In the genomic region with DNA sequence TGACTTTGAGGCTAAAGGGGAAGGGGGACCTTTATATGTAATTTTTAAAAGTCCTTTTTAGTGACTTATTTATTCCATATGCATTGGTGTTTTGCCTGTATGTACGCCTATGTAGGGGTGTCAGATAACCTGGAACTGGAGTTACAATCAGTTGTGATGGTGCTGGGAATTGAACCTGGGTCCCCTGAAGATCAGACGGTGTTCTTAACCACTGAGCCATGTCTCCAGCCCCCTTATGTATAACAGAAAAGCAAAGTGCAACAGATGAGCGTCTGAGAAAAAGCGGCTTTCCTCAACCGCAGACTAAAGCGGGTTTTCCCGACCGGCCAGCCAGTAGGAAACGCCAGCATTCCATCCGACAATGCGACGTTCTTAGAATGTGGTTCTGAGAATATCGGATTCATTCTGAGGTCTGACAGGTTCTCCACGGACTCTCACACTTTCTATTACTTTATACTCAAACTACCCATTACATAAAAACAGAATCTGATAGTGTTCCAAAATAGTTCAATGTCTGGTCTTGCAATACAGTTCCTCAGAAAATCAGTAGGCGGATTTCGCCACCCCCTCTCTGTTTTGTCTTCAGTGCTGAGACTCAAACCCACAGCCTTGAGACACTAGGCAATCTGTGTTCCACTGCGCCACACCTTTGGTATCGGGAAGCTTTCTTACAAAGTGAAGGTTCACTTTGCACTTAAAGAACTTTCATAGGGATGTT, we compare ENCODE assay signal across 11 mouse cellular contexts. TPM values are rescaled to one million over a fixed set of nuclear protein-coding genes. Genes with fewer than 3 reads are reported as not detected.
DNase-seq lines count a peak whose midpoint lies in the region; ATAC-seq and TF ChIP-seq lines count a peak whose summit lies in the region.
"Had no signal": no experiment of that assay in that cellular context is flagged by ENCODE, and none has a peak within 500 bp of the region (broad histone marks: within the 10 kb centered on the region; RNA-seq: fewer than 3 reads in every experiment).

No protein-coding gene starts in this region.

- 94% methylated on average over 18 of the region's 18 CpGs for WGBS in heart, embryonic 12.5 days
- WGBS in heart, adult 2 months: 94% methylated on average over 18 of the region's 18 CpGs
- WGBS in neural tube, embryonic 12.5 days: 94% methylated on average over 18 of the region's 18 CpGs
- WGBS in liver, embryonic 14.5 days (ENCODE audit: insufficient replicate concordance): 89% methylated on average over 18 of the region's 18 CpGs

- TF ChIP-seq EP300 in heart, adult 2 months (IDR thresholded peaks at IDR 0.05; ENCODE audit: insufficient read depth, low read depth, low read length): no peak
- TF ChIP-seq EP300 in liver, embryonic 14.5 days (IDR thresholded peaks at IDR 0.05; ENCODE audit: low read depth): no peak

- peaks cover 13% of the 10 kb centered on the region for H3K36me3 ChIP-seq in heart, embryonic 12.5 days
- H3K36me3 ChIP-seq in heart, adult 2 months (ENCODE audit: control insufficient read depth, insufficient read depth, low read length): peaks cover 35% of the 10 kb centered on the region
- peaks cover 3% of the 10 kb centered on the region; the same call in 1 of the 2 replicates for H3K36me3 ChIP-seq in neural tube, embryonic 12.5 days
- H3K36me3 ChIP-seq in liver, embryonic 14.5 days (replicated peaks; ENCODE audit: control insufficient read depth, insufficient read depth, low read depth): no peaks in the 10 kb centered on the region; the same call in 1 of the 2 replicates

- H3K27ac ChIP-seq in heart, embryonic 12.5 days (ENCODE audit: poor library complexity, severe bottlenecking): no peak overlapping the region
- no peak overlapping the region for H3K27ac ChIP-seq in heart, adult 2 months
- H3K27ac ChIP-seq in neural tube, embryonic 12.5 days: no peak overlapping the region
- H3K27ac ChIP-seq in liver, embryonic 14.5 days: no peak overlapping the region

- no peak overlapping the region for H3K4me3 ChIP-seq in heart, embryonic 12.5 days
- no peak overlapping the region for H3K4me3 ChIP-seq in heart, adult 2 months
- no peak overlapping the region for H3K4me3 ChIP-seq in neural tube, embryonic 12.5 days
- H3K4me3 ChIP-seq in liver, embryonic 14.5 days (ENCODE audit: insufficient read depth in 1 of 2, low read depth in 2 of 2, low read length in 2 of 2): peak overlapping the region in 1 of 2 experiments; percentile 68; a peak in 3 of 4 replicates

- peak overlapping the region; percentile 94 for H3K4me2 ChIP-seq in heart, embryonic 12.5 days
- H3K4me2 ChIP-seq in neural tube, embryonic 12.5 days (replicated peaks): peak overlapping the region; percentile 74
- H3K4me2 ChIP-seq in liver, embryonic 14.5 days (ENCODE audit: low read depth): peak overlapping the region; percentile 90

- no peak overlapping the region for H3K9ac ChIP-seq in heart, embryonic 12.5 days
- H3K9ac ChIP-seq in heart, adult 2 months (ENCODE audit: low read depth, low read length): no peak overlapping the region
- no peak overlapping the region for H3K9ac ChIP-seq in neural tube, embryonic 12.5 days
- no peak overlapping the region; the same call in 1 of the 2 replicates for H3K9ac ChIP-seq in liver, embryonic 14.5 days (replicated peaks)

- no peaks in the 10 kb centered on the region for H3K9me3 ChIP-seq in heart, embryonic 12.5 days (replicated peaks)
- no peaks in the 10 kb centered on the region for H3K9me3 ChIP-seq in neural tube, embryonic 12.5 days
- H3K9me3 ChIP-seq in liver, embryonic 14.5 days (ENCODE audit: control insufficient read depth, low read length): no peaks in the 10 kb centered on the region

- no peaks in the 10 kb centered on the region for H3K27me3 ChIP-seq in heart, embryonic 12.5 days (replicated peaks)
- H3K27me3 ChIP-seq in heart, adult 2 months (ENCODE audit: control insufficient read depth, insufficient read depth, low read length): no peaks in the 10 kb centered on the region
- no peaks in the 10 kb centered on the region for H3K27me3 ChIP-seq in neural tube, embryonic 12.5 days (replicated peaks)
- no peaks in the 10 kb centered on the region for H3K27me3 ChIP-seq in liver, embryonic 14.5 days (ENCODE audit: control insufficient read depth, insufficient read depth, low read length)

- no peak for TF ChIP-seq CTCF in heart, adult 2 months (IDR thresholded peaks at IDR 0.05)
- no peak for TF ChIP-seq CTCF in liver, embryonic 14.5 days (IDR thresholded peaks at IDR 0.05; ENCODE audit: low read depth)

- no peak for ATAC-seq in heart, embryonic 12.5 days (ENCODE audit: insufficient number of reproducible peaks, low FRiP score)
- no peak for ATAC-seq in neural tube, embryonic 12.5 days (ENCODE audit: low FRiP score, low read depth)
- ATAC-seq in liver, embryonic 14.5 days (ENCODE audit: insufficient read depth): no peak
- no peak for ATAC-seq in megakaryocyte-erythroid progenitor cell, adult 5-6 weeks (replicated peaks; ENCODE audit: low FRiP score, low TSS enrichment, poor library complexity, severe bottlenecking)
- ATAC-seq: CD4-positive, CD25-positive, alpha-beta regulatory T cell, adult 4 months had no signal

- peaks cover 3% of the 10 kb centered on the region for H3K79me2 ChIP-seq in heart, adult 2 months (replicated peaks; ENCODE audit: control insufficient read depth, insufficient read depth, low read length)

- TF ChIP-seq POLR2A in heart, adult 2 months (IDR thresholded peaks at IDR 0.05; ENCODE audit: insufficient read depth, low read depth, low read length): no peak

- intact Hi-C loops in heart, adult 2 months (cut with DNase I): no loop called here

- H3K4me1 ChIP-seq in heart, embryonic 12.5 days (replicated peaks): peaks cover 12% of the 10 kb centered on the region
- peaks cover 7% of the 10 kb centered on the region for H3K4me1 ChIP-seq in heart, adult 2 months (ENCODE audit: control insufficient read depth, insufficient read depth, low read length)
- peaks cover 10% of the 10 kb centered on the region for H3K4me1 ChIP-seq in neural tube, embryonic 12.5 days
- H3K4me1 ChIP-seq in liver, embryonic 14.5 days (replicated peaks; ENCODE audit: control insufficient read depth in 2 of 2, insufficient read depth in 2 of 2, low read length in 1 of 2): peaks cover 17 to 24% of the 10 kb centered on the region in 2 experiments

- no peak for DNase-seq in heart, adult 2 months
- no peak for DNase-seq in neural tube, embryonic 10.5 days (ENCODE audit: extremely low spot score, low spot score)
- DNase-seq in liver, embryonic 14.5 days (ENCODE audit: low read depth in 3 of 3, low spot score in 3 of 3): no peak
- no peak for DNase-seq in spleen, adult 12 weeks (ENCODE audit: low spot score)
- no peak for DNase-seq in urinary bladder, adult 18-20 months (ENCODE audit: low spot score in 2 of 2)
- DNase-seq: cerebellum, adult 9-11 months; thymus, postnatal 14 days had no signal

RNA-seq across cellular contexts. Expression of a gene that starts 1.6 kb away (rescaled TPM):
- 74.9 and 75.5 TPM in 2 replicates for polyA plus RNA-seq in heart, embryonic 12.5 days (2016; fragmentation: Nextera tagmentation; extraction: Ambion mirVana)
- total RNA-seq in heart, adult 2 months (2021): 10 to 100 TPM in 1 of 2 experiments, 1 to 10 TPM in 1; 9.1 to 12.8 TPM
- polyA plus RNA-seq in heart, adult 2 months (2012; rRNA removed): 10.2 and 17.0 TPM in 2 replicates
- polyA plus RNA-seq in neural tube, embryonic 12.5 days (2016; fragmentation: Nextera tagmentation; extraction: Ambion mirVana): 67.6 and 68.9 TPM in 2 replicates
- polyA plus RNA-seq in liver, embryonic 14.5 days (2012; rRNA removed): 17.7 and 19.6 TPM in 2 replicates
- 27.3 and 29.3 TPM in 2 replicates for polyA plus RNA-seq in liver, embryonic 14.5 days (2014; fragmentation: Nextera tagmentation; extraction: Ambion mirVana)
- 82.7 and 85.5 TPM in 2 replicates for total RNA-seq in megakaryocyte-erythroid progenitor cell, adult 5-6 weeks (2014; fragmentation: Nextera tagmentation)
- total RNA-seq in megakaryocyte-erythroid progenitor cell, adult 5-6 weeks (2017): 28.1 and 28.8 TPM in 2 replicates

RNA-seq across cellular contexts. Expression of a gene that starts 1.8 kb away (rescaled TPM):
- 36.1 and 38.3 TPM in 2 replicates for polyA plus RNA-seq in heart, embryonic 12.5 days (2016; fragmentation: Nextera tagmentation; extraction: Ambion mirVana)
- total RNA-seq in heart, adult 2 months (2021): 100 to 1,000 TPM; 159 to 195 TPM
- 134 and 205 TPM in 2 replicates for polyA plus RNA-seq in heart, adult 2 months (2012; rRNA removed)
- 42.2 and 44.0 TPM in 2 replicates for polyA plus RNA-seq in neural tube, embryonic 12.5 days (2016; fragmentation: Nextera tagmentation; extraction: Ambion mirVana)
- polyA plus RNA-seq in liver, embryonic 14.5 days (2012; rRNA removed): 12.3 and 14.8 TPM in 2 replicates
- polyA plus RNA-seq in liver, embryonic 14.5 days (2014; fragmentation: Nextera tagmentation; extraction: Ambion mirVana): 16.6 and 18.6 TPM in 2 replicates
- total RNA-seq in megakaryocyte-erythroid progenitor cell, adult 5-6 weeks (2014; fragmentation: Nextera tagmentation): 18.2 and 21.3 TPM in 2 replicates
- 19.9 and 27.1 TPM in 2 replicates for total RNA-seq in megakaryocyte-erythroid progenitor cell, adult 5-6 weeks (2017)

RNA-seq across cellular contexts. Expression of a gene that starts 29.1 kb away (rescaled TPM):
- 37.2 and 37.5 TPM in 2 replicates for polyA plus RNA-seq in heart, embryonic 12.5 days (2016; fragmentation: Nextera tagmentation; extraction: Ambion mirVana)
- total RNA-seq in heart, adult 2 months (2021): 10 to 100 TPM; 14.8 to 15.0 TPM
- polyA plus RNA-seq in heart, adult 2 months (2012; rRNA removed): 11.8 and 17.6 TPM in 2 replicates
- polyA plus RNA-seq in neural tube, embryonic 12.5 days (2016; fragmentation: Nextera tagmentation; extraction: Ambion mirVana): 63.2 and 67.0 TPM in 2 replicates
- 5.8 and 8.7 TPM in 2 replicates for polyA plus RNA-seq in liver, embryonic 14.5 days (2012; rRNA removed)
- 3.1 and 3.5 TPM in 2 replicates for polyA plus RNA-seq in liver, embryonic 14.5 days (2014; fragmentation: Nextera tagmentation; extraction: Ambion mirVana)
- 27.2 and 30.0 TPM in 2 replicates for total RNA-seq in megakaryocyte-erythroid progenitor cell, adult 5-6 weeks (2014; fragmentation: Nextera tagmentation)
- 21.6 and 32.0 TPM in 2 replicates for total RNA-seq in megakaryocyte-erythroid progenitor cell, adult 5-6 weeks (2017)

RNA-seq across cellular contexts. Expression of a gene that starts 40.9 kb away (rescaled TPM):
- polyA plus RNA-seq in heart, embryonic 12.5 days (2016; fragmentation: Nextera tagmentation; extraction: Ambion mirVana): 0.53 and 0.84 TPM in 2 replicates
- under 1 TPM; 0.39 to 0.50 TPM for total RNA-seq in heart, adult 2 months (2021)
- 0.15 and 0.29 TPM in 2 replicates for polyA plus RNA-seq in heart, adult 2 months (2012; rRNA removed)
- polyA plus RNA-seq in neural tube, embryonic 12.5 days (2016; fragmentation: Nextera tagmentation; extraction: Ambion mirVana): 0.76 and 0.95 TPM in 2 replicates
- polyA plus RNA-seq in liver, embryonic 14.5 days (2012; rRNA removed): 0.03 and 0.09 TPM in 2 replicates
- polyA plus RNA-seq in liver, embryonic 14.5 days (2014; fragmentation: Nextera tagmentation; extraction: Ambion mirVana): 0.04 and 0.13 TPM in 2 replicates
- total RNA-seq in megakaryocyte-erythroid progenitor cell, adult 5-6 weeks (2014; fragmentation: Nextera tagmentation): 0.32 TPM in 1 of 2 replicates, not detected in the other
- 0.69 and 0.80 TPM in 2 replicates for total RNA-seq in megakaryocyte-erythroid progenitor cell, adult 5-6 weeks (2017)
- polyA plus RNA-seq: CD4-positive, CD25-positive, alpha-beta regulatory T cell, adult 4 months had no signal

RNA-seq across cellular contexts. Expression of a gene that starts 58.4 kb away (rescaled TPM):
- polyA plus RNA-seq in heart, embryonic 12.5 days (2016; fragmentation: Nextera tagmentation; extraction: Ambion mirVana): 85.0 and 89.1 TPM in 2 replicates
- 10 to 100 TPM; 56.8 to 59.7 TPM for total RNA-seq in heart, adult 2 months (2021)
- 42.1 and 55.5 TPM in 2 replicates for polyA plus RNA-seq in heart, adult 2 months (2012; rRNA removed)
- 83.7 and 85.5 TPM in 2 replicates for polyA plus RNA-seq in neural tube, embryonic 12.5 days (2016; fragmentation: Nextera tagmentation; extraction: Ambion mirVana)
- 17.5 and 24.8 TPM in 2 replicates for polyA plus RNA-seq in liver, embryonic 14.5 days (2012; rRNA removed)
- 39.5 and 49.2 TPM in 2 replicates for polyA plus RNA-seq in liver, embryonic 14.5 days (2014; fragmentation: Nextera tagmentation; extraction: Ambion mirVana)
- 79.8 and 89.1 TPM in 2 replicates for total RNA-seq in megakaryocyte-erythroid progenitor cell, adult 5-6 weeks (2014; fragmentation: Nextera tagmentation)
- total RNA-seq in megakaryocyte-erythroid progenitor cell, adult 5-6 weeks (2017): 39.6 and 49.6 TPM in 2 replicates
